Mouse (Mus musculus) activated CD4-positive, CD25-positive, alpha-beta regulatory T cell, adult 9 weeks (primary cell): ENCODE measurements around the gene Btnl10. TPM values are rescaled to one million over a fixed set of nuclear protein-coding genes. Genes with fewer than 3 reads are reported as not detected.

ENCODE experiments used
- polyA plus RNA-seq: library from polyadenylated mRNA; unstranded; fragments of 100-300 nt; shearing (Covaris generic); gene quantifications from one replicate; pipeline ENCODE4 v1.2.1, GENCODE M21; 2017

The Btnl10 gene
- polyA plus RNA-seq, result 0.32 TPM

GRCm38 (mm10) chr11:58917745-58918366, at the start of gene Btnl10:
Gene Btnl10, plus strand, starts transcription at chr11:58917908.

DNA sequence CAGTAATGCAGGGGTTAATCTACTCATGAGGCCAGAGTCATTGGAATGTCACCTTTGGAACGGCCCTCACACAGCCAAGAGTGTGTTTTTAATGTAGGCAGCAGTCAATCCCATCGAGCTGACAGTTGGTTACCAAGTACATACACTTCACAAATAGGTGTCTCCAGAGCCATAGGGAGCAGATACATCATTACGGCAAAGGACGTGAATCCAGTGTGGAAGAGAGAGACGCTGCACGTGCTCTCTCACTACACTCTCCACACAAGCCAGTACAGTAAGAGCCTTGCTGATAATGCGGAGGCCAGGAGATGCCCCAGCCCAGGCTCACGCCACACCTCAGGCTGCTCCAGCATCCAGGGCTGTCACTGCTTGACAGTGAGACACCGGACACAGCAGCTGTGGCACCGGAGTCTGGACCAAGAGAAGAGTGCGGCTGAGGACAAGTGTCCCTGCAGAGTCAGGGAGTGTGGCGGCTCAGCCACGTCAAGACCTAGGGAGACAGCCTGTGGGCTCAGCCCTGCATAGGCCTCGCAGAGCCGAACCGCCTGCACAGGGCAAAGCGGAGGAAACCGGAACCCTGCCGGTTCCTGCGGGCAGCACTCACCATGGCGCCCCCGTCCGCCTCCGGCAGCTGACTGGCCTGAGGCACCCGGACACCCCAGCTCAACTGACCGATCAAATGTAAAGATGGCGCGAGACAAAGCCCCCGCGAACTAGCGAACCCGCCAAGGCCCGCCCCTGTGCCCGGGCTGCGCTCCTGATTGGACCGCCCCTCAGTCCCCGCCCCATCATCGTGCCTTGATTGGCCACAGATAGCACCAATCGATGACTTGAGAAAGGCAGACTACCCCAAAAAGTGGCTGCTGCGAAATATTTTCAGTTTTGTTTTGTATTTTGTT, 13.9 kb upstream of the Btnl10 start, which contains the start of gene Zfp39:
TSS of gene Zfp39 (minus strand) at position 715 of the 899 bp plus-strand sequence.

GRCm38 (mm10) chr11:58938322-58939087, 20.8 kb downstream of the Btnl10 start, which contains the start of gene Rnf187:
Gene Rnf187, minus strand, starts transcription at chr11:58938916.

GRCm38 (mm10) chr11:58948542-58949479, 31.1 kb downstream of the Btnl10 start, which contains the start of gene Hist3h2ba:
Gene Hist3h2ba, plus strand, starts transcription at chr11:58948920.

DNA sequence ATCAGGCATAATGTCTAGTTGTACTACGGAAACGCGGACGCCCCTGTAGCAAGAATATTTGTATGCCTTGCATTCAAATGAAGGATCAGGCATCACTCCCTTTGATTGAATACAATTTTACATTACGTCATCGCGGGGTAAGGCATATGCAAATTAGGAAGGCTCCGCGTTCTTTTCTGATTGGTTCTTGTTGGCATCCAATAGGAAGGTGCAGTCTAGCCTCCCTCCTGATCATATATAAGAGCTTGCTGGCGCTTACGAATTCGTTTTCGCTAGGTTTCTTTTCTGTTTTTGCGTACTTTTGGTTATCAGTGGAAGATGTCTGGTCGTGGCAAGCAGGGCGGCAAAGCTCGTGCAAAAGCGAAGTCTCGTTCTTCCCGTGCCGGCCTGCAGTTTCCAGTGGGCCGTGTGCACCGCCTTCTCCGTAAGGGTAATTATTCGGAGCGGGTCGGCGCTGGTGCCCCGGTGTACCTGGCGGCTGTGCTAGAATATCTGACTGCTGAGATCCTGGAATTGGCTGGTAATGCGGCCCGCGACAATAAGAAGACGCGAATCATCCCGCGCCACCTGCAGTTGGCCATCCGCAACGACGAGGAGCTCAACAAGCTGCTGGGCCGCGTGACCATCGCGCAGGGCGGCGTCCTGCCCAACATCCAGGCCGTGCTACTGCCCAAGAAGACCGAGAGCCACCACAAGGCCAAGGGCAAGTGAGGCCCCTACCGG, 36.9 kb downstream of the Btnl10 start, which contains the start of the genes Hist3h2a and Trim17:
TSS of gene Hist3h2a (plus strand) at position 266 of the 723 bp plus-strand sequence.
TSS of gene Trim17 (plus strand) at position 266 of the 723 bp plus-strand sequence.

Other genes with a start within 250 kb of the Btnl10 start
- not detected for gene Olfr320, start 236.8 kb upstream of the Btnl10 start, polyA plus RNA-seq
- not detected for gene Olfr319, start 218.7 kb upstream of the Btnl10 start, polyA plus RNA-seq
- gene Olfr318, start 193.9 kb upstream of the Btnl10 start, polyA plus RNA-seq, result not detected
- gene Olfr317, start 178.7 kb upstream of the Btnl10 start, polyA plus RNA-seq, result not detected
- not detected for gene Olfr316, start 165.2 kb upstream of the Btnl10 start, polyA plus RNA-seq
- gene Olfr315, start 144.7 kb upstream of the Btnl10 start, polyA plus RNA-seq, result not detected
- not detected for gene Olfr314, start 135.0 kb upstream of the Btnl10 start, polyA plus RNA-seq
- not detected for gene Fam183b, start 115.9 kb upstream of the Btnl10 start, polyA plus RNA-seq
- gene Olfr313, start 102.9 kb upstream of the Btnl10 start, polyA plus RNA-seq, result not detected
- gene Olfr312, start 88.7 kb upstream of the Btnl10 start, polyA plus RNA-seq, result not detected
- not detected for gene Olfr311, start 78.7 kb upstream of the Btnl10 start, polyA plus RNA-seq
- gene Gm12258, start 70.8 kb upstream of the Btnl10 start, polyA plus RNA-seq, result 9.8 TPM
- 16.4 TPM for gene 2810021J22Rik, start 50.7 kb upstream of the Btnl10 start, polyA plus RNA-seq
- 12.4 TPM for gene Zfp39, start 13.7 kb upstream of the Btnl10 start, polyA plus RNA-seq
- gene Rnf187, start 21.0 kb downstream of the Btnl10 start, polyA plus RNA-seq, result 11.3 TPM
- gene Hist3h2ba, start 31.0 kb downstream of the Btnl10 start, polyA plus RNA-seq, result 21.6 TPM
- gene Hist3h2a, start 36.8 kb downstream of the Btnl10 start, polyA plus RNA-seq, result 22.1 TPM
- gene Trim17, start 36.8 kb downstream of the Btnl10 start, polyA plus RNA-seq, result 0.26 TPM
- gene Trim11, start 60.2 kb downstream of the Btnl10 start, polyA plus RNA-seq, result 33.6 TPM
- not detected for gene Obscn, start 218.5 kb downstream of the Btnl10 start, polyA plus RNA-seq
- gene Iba57, start 245.8 kb downstream of the Btnl10 start, polyA plus RNA-seq, result 2.3 TPM